Mouse (Mus musculus): ENCODE results near the gene Henmt1.

DNA sequence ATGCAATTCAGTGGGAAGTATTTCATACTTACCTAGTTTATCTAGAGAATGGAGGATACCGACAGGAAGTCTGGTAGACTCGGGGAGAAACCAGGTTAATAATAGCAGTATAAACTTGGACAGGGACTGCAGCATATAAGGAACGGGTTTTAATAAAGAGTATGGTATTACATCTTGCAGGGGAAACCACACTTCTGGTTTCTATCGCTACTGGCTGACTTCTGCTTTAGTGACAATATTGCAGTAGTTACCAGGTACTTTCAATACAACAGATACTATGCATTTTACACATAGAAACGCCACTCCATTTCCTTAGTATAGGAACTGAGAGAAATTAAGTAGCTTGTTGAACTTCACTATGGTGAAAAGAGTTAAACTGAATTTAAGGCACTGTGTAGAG is 68.5 kb downstream of the Henmt1 start:
- TF ChIP-seq CTCF (IDR thresholded peaks at IDR 0.05; ENCODE audit: borderline replicate concordance, insufficient read depth, low read depth, low read length) = no peak
- TF ChIP-seq POLR2A (IDR thresholded peaks at IDR 0.05; ENCODE audit: borderline replicate concordance, insufficient read depth, low read length) = no peak
